Mouse (Mus musculus) neural tube, embryonic 12.5 days (tissue): ENCODE data around the gene Fam3b. TPM values are rescaled to one million over a fixed set of nuclear protein-coding genes. Genes with fewer than 3 reads are reported as not detected.
A peak's percentile ranks its signal among the peaks of the same experiment; 100 is the strongest.

Source experiments
- ATAC-seq: fragments of 200-750 bp; cut with Nextera tagmentation; 2 replicates; pipeline ENCODE4 v1.8.0; 2017; ENCODE audit warnings: low read depth, mild to moderate bottlenecking, moderate TSS enrichment, moderate library complexity; ENCODE audit not compliant: low FRiP score
- H3K27ac ChIP-seq: fragments of 300-500 bp; sonication (generic); 2 replicates; pipeline ENCODE4 v1.5.1; 2016
- H3K27me3 ChIP-seq: fragments of 300-500 bp; sonication (generic); replicated peaks from 2 replicates; pipeline ENCODE4 v1.6.1; 2016; ENCODE audit warnings: mild to moderate bottlenecking
- H3K36me3 ChIP-seq: fragments of 300-500 bp; sonication (generic); 2 replicates; pipeline ENCODE4 v1.6.1; 2016; ENCODE audit warnings: mild to moderate bottlenecking
- H3K4me1 ChIP-seq: fragments of 300-500 bp; sonication (generic); 2 replicates; pipeline ENCODE4 v1.6.1; 2016
- H3K4me2 ChIP-seq: fragments of 300-500 bp; sonication (generic); replicated peaks from 2 replicates; pipeline ENCODE4 v1.6.1; 2016; ENCODE audit warnings: mild to moderate bottlenecking
- H3K4me3 ChIP-seq: fragments of 300-500 bp; sonication (generic); 2 replicates; pipeline ENCODE4 v1.5.1; 2016
- H3K9ac ChIP-seq: fragments of 300-500 bp; sonication (generic); 2 replicates; pipeline ENCODE4 v1.6.1; 2016; ENCODE audit warnings: mild to moderate bottlenecking
- H3K9me3 ChIP-seq: fragments of 300-500 bp; sonication (generic); 2 replicates; pipeline ENCODE4 v1.6.1; 2016; ENCODE audit warnings: mild to moderate bottlenecking
- WGBS: fragments of 180-500 bp; shearing (Covaris S2); methylation state at CpG from one replicate; pipeline ENCODE4 v1.1.7; 2016; 5-methylcytosine and 5-hydroxymethylcytosine counted together
- polyA plus RNA-seq: library from polyadenylated mRNA; unstranded; fragments of >200 nt; fragmentation: Nextera tagmentation; extraction: Ambion mirVana; gene quantifications from 2 replicates; pipeline ENCODE4 v1.2.1, GENCODE M21; 2016

Fam3b gene
- polyA plus RNA-seq: not detected in 2 replicates

DNA sequence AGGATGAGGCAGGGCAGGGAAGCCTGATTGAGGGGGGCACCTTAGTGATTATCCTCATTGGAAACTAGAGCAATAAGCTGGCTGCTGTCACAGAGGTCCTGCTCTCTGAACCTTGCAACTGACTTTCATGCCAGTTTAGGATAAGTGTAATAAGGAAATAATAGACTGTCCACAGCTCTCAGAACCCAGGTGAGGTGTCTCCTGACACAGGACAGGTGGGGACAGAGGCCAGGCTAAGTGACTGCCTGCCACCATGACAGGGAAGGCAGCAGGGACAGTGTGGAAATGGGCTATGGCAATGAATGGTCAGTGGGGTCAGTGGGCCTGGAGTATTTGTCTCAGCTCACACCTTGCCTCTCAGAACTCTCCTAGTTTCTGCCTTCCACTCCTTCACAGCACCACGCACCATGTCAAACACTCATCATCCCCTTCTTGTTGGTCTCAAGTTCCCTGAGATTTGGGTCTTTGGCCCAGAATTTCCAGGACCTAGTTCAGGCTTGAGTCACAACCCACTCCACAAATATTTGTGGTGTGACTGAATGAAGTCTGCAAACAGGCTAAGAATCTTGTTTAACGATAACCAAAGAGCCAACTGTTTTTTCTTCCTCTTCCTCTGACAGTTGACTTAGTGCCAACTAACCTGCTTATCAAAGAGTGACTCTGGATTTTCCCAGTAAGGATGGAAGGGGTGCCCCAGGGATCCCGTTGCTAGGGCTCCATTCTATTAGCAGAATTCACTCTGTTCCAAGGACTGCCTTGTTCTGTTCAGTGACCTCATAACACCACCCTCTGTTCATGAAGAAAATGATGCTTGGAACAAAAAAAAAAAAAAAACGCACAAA lies at the start of gene Fam3b:
Fam3b (minus strand) TSS at position 718 of the 842 bp plus-strand sequence.
- no peak within 1 kb of the TSS for H3K4me3 ChIP-seq
- H3K4me1 ChIP-seq: no peaks in the 10 kb centered on the region
- no peaks in the 10 kb centered on the region for H3K9me3 ChIP-seq
- no peaks in the 10 kb centered on the region for H3K36me3 ChIP-seq
- no peak within 1 kb of the TSS for H3K4me2 ChIP-seq
- no peak within 1 kb of the TSS for H3K27ac ChIP-seq
- 78% methylated on average over 4 of the region's 4 CpGs for WGBS
- ATAC-seq: no peak
- no peaks in the 10 kb centered on the region for H3K27me3 ChIP-seq
- H3K9ac ChIP-seq: no peak within 1 kb of the TSS

DNA sequence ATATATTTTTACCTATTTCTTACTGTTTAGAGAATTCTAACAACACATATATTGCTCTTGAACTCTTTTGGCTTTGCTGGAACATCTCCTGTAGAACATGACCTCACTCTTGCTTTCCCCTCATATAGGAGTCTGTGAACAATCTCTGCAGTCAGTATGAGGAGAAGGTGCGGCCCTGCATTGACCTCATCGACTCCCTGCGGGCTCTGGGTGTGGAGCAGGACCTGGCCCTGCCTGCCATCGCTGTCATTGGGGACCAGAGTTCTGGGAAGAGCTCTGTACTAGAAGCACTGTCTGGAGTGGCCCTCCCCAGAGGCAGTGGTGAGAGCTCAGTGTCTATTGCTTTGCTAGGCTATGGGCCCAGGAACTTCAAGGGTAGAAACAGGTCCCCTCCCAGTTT lies 29.7 kb upstream of the Fam3b start:
- no peak for ATAC-seq
- H3K27me3 ChIP-seq: no peaks in the 10 kb centered on the region
- no peak overlapping the region for H3K4me2 ChIP-seq
- H3K36me3 ChIP-seq: no peaks in the 10 kb centered on the region
- H3K27ac ChIP-seq: no peak overlapping the region
- no peaks in the 10 kb centered on the region for H3K9me3 ChIP-seq
- H3K4me1 ChIP-seq: no peaks in the 10 kb centered on the region
- no peak overlapping the region for H3K9ac ChIP-seq
- 90% methylated on average over 4 of the region's 4 CpGs for WGBS
- H3K4me3 ChIP-seq: no peak overlapping the region

GRCm38 (mm10) chr16:97536859-97537258 lies 22.2 kb upstream of the Fam3b start:
- WGBS: 76% methylated on average over 1 of the region's 1 CpGs
- H3K4me3 ChIP-seq: no peak overlapping the region
- ATAC-seq: no peak
- H3K9ac ChIP-seq: no peak overlapping the region
- no peaks in the 10 kb centered on the region for H3K27me3 ChIP-seq
- no peak overlapping the region for H3K4me2 ChIP-seq
- H3K36me3 ChIP-seq: no peaks in the 10 kb centered on the region
- H3K27ac ChIP-seq: no peak overlapping the region
- H3K9me3 ChIP-seq: no peaks in the 10 kb centered on the region
- H3K4me1 ChIP-seq: peaks cover 23% of the 10 kb centered on the region

GRCm38 (mm10) chr16:97535808-97536413 lies 21.3 kb upstream of the Fam3b start:
- Histone ChIP-seq H3K4me1 (peaks cover 23% of the 10 kb centered on the region), H3K9me3 (no peaks in the 10 kb centered on the region), H3K36me3 (no peaks in the 10 kb centered on the region), H3K4me3 (no peak overlapping the region), H3K27me3 (no peaks in the 10 kb centered on the region), H3K4me2 (peak overlapping the region; percentile 41), H3K9ac (no peak overlapping the region), H3K27ac (no peak overlapping the region)
- 7% methylated on average over 3 of the region's 3 CpGs for WGBS
- ATAC-seq: peak; percentile 86

GRCm38 (mm10) chr16:97534876-97535461 lies 20.4 kb upstream of the Fam3b start:
- peak overlapping the region; percentile 8; the same call in 1 of the 2 replicates for H3K4me2 ChIP-seq
- WGBS: 50% methylated on average over 5 of the region's 5 CpGs
- peaks cover 23% of the 10 kb centered on the region for H3K4me1 ChIP-seq
- H3K27ac ChIP-seq: no peak overlapping the region
- no peak overlapping the region for H3K9ac ChIP-seq
- H3K4me3 ChIP-seq: no peak overlapping the region
- H3K36me3 ChIP-seq: no peaks in the 10 kb centered on the region
- H3K9me3 ChIP-seq: no peaks in the 10 kb centered on the region
- ATAC-seq: no peak; the same call in 1 of the 2 replicates
- no peaks in the 10 kb centered on the region for H3K27me3 ChIP-seq

DNA sequence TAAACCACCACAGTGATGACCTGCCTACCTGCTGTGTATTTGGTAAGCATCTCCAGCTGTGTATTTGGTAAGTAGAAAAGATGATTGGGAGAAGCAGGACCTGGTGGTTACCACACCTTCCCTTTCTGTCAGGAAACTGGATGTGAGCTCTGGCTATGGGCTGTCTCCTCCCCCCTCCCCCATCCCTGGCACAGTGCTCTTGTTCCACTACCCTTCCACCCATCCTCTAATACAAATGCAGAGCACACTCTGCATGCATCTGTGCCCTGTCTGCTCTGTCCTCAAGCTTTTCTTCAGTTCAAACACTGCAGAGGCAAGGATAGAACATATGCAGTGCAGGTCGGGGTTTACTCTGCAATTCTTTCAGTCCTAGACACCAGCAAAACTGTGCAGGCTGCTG lies 19.8 kb upstream of the Fam3b start:
- H3K36me3 ChIP-seq: no peaks in the 10 kb centered on the region
- no peaks in the 10 kb centered on the region for H3K9me3 ChIP-seq
- no peak for ATAC-seq
- no peak overlapping the region for H3K4me3 ChIP-seq
- peaks cover 23% of the 10 kb centered on the region for H3K4me1 ChIP-seq
- no peak overlapping the region for H3K27ac ChIP-seq
- WGBS: 61% methylated on average over 1 of the region's 1 CpGs
- H3K4me2 ChIP-seq: no peak overlapping the region
- no peak overlapping the region for H3K9ac ChIP-seq
- no peaks in the 10 kb centered on the region for H3K27me3 ChIP-seq

DNA sequence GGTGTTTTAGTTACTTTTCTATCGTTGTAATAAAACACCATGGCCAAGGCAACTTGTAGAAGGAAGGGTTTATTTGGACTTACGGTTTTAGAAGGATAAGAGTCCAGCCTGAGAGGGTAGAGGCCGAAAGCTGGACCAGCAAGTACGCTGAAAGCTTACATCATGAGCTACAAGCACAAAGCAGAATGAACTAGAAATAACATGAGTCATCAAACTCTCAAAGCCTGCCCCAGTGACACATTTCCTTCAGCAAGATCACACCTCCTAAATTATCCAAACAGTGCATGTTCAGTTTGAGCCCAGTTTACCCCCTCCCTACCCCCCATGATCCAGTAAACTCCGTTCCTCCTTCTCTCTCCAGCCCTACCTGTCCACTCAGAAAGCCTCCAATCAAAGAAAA lies 19.1 kb upstream of the Fam3b start:
- no peaks in the 10 kb centered on the region for H3K9me3 ChIP-seq
- 90% methylated on average over 5 of the region's 5 CpGs for WGBS
- H3K4me2 ChIP-seq: no peak overlapping the region
- H3K36me3 ChIP-seq: no peaks in the 10 kb centered on the region
- no peaks in the 10 kb centered on the region for H3K27me3 ChIP-seq
- peaks cover 23% of the 10 kb centered on the region for H3K4me1 ChIP-seq
- no peak overlapping the region for H3K27ac ChIP-seq
- no peak for ATAC-seq
- no peak overlapping the region for H3K9ac ChIP-seq
- no peak overlapping the region for H3K4me3 ChIP-seq

DNA sequence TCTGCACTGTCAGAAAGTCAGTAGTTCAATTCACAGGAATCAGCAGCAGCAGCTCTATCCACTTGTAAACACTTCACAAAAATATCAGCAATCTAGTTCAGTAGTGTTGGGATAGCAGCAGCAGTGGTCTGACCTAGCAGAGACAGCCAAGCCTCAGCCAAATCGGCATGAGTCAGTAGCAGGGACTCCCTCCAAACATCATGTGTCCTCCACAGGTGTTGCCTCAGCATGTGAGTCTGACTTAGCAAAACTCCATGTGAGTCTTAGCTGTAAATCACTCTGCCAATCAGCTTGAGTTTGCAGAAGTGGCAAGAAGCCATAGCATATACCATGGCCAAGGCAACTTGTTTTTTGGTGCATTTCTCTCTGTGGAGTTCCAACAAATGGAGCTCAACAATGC lies 18.5 kb upstream of the Fam3b start:
- peaks cover 23% of the 10 kb centered on the region for H3K4me1 ChIP-seq
- ATAC-seq: no peak
- H3K36me3 ChIP-seq: no peaks in the 10 kb centered on the region
- no peak overlapping the region for H3K4me2 ChIP-seq
- H3K27ac ChIP-seq: no peak overlapping the region
- H3K27me3 ChIP-seq: no peaks in the 10 kb centered on the region
- H3K9me3 ChIP-seq: no peaks in the 10 kb centered on the region
- WGBS: 95% methylated on average over 1 of the region's 1 CpGs
- no peak overlapping the region for H3K9ac ChIP-seq
- H3K4me3 ChIP-seq: no peak overlapping the region

DNA sequence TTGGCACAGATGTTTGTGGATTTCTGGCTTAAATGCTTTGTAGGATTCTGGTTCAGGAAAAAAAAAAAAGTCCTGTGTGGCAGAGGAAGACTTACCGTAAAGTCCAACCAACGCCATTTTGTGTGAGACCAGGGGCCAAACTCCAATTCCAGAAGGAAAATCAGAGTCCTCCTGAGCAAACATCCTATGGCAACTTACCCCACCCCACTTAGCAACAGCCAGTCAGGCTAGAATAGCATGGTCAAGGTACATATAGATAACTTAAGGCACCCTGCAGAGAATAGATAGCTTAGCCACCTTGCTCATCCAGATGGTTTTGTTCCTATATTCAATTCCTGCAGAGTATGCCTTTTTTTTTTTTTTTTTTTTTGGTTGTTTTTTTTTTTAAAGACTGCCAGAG lies 14.6 kb upstream of the Fam3b start:
- 91% methylated on average over 2 of the region's 2 CpGs for WGBS
- no peak overlapping the region for H3K4me3 ChIP-seq
- no peaks in the 10 kb centered on the region for H3K27me3 ChIP-seq
- no peak overlapping the region for H3K4me2 ChIP-seq
- H3K9me3 ChIP-seq: no peaks in the 10 kb centered on the region
- no peak for ATAC-seq
- H3K9ac ChIP-seq: no peak overlapping the region
- no peak overlapping the region for H3K27ac ChIP-seq
- H3K36me3 ChIP-seq: no peaks in the 10 kb centered on the region
- no peaks in the 10 kb centered on the region for H3K4me1 ChIP-seq

GRCm38 (mm10) chr16:97523024-97523423 lies 8.4 kb upstream of the Fam3b start:
- no peak overlapping the region for H3K9ac ChIP-seq
- no peak overlapping the region for H3K4me2 ChIP-seq
- H3K4me1 ChIP-seq: no peaks in the 10 kb centered on the region
- H3K36me3 ChIP-seq: no peaks in the 10 kb centered on the region
- H3K4me3 ChIP-seq: no peak overlapping the region
- no peaks in the 10 kb centered on the region for H3K9me3 ChIP-seq
- 17% methylated on average over 1 of the region's 1 CpGs for WGBS
- no peak overlapping the region for H3K27ac ChIP-seq
- no peaks in the 10 kb centered on the region for H3K27me3 ChIP-seq
- ATAC-seq: 0 out of 2 replicates have a peak, but pooled peaks have one; percentile 50

GRCm38 (mm10) chr16:97521983-97522382 lies 7.4 kb upstream of the Fam3b start:
- Histone ChIP-seq H3K27me3 (no peaks in the 10 kb centered on the region), H3K9ac (no peak overlapping the region), H3K36me3 (no peaks in the 10 kb centered on the region), H3K9me3 (no peaks in the 10 kb centered on the region), H3K4me2 (no peak overlapping the region), H3K27ac (no peak overlapping the region), H3K4me1 (no peaks in the 10 kb centered on the region), H3K4me3 (no peak overlapping the region)
- 85% methylated on average over 6 of the region's 6 CpGs for WGBS
- ATAC-seq: no peak

DNA sequence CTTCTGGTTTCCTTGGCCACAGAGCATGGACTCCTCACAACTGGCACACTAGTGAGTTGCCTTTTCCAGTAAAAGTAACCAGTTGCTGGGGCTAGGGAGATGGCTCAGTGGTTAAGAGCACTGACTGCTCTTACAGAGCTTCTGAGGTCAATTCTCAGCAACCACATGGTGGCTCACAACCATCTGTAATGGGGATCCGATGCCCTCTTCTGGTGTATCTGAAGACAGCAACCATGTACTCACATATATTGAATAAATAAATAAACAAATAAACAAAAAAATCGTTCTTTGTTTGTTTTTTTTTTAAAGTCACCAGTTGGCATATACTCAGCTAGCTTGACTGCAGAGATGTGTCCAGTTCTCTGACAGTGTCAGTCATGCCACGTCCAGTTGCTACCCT lies 1.7 kb upstream of the Fam3b start:
- H3K4me2 ChIP-seq: no peak overlapping the region
- no peaks in the 10 kb centered on the region for H3K27me3 ChIP-seq
- no peak for ATAC-seq
- no peak overlapping the region for H3K4me3 ChIP-seq
- no peak overlapping the region for H3K27ac ChIP-seq
- no peaks in the 10 kb centered on the region for H3K9me3 ChIP-seq
- WGBS: 74% methylated on average over 3 of the region's 3 CpGs
- H3K4me1 ChIP-seq: no peaks in the 10 kb centered on the region
- no peak overlapping the region for H3K9ac ChIP-seq
- no peaks in the 10 kb centered on the region for H3K36me3 ChIP-seq
